Mouse (Mus musculus): ENCODE results near the gene Flii. TPM values are rescaled to one million over a fixed set of nuclear protein-coding genes. Genes with fewer than 3 reads are reported as not detected.

The Flii gene
- 100 to 1,000 TPM; 104 to 107 TPM for total RNA-seq (2021)

GRCm38 (mm10) chr11:60726601-60727391 lies at the start of gene Flii:
Flii (minus strand) TSS chr11:60727263.
- DNase-seq: peak; percentile 91

DNA sequence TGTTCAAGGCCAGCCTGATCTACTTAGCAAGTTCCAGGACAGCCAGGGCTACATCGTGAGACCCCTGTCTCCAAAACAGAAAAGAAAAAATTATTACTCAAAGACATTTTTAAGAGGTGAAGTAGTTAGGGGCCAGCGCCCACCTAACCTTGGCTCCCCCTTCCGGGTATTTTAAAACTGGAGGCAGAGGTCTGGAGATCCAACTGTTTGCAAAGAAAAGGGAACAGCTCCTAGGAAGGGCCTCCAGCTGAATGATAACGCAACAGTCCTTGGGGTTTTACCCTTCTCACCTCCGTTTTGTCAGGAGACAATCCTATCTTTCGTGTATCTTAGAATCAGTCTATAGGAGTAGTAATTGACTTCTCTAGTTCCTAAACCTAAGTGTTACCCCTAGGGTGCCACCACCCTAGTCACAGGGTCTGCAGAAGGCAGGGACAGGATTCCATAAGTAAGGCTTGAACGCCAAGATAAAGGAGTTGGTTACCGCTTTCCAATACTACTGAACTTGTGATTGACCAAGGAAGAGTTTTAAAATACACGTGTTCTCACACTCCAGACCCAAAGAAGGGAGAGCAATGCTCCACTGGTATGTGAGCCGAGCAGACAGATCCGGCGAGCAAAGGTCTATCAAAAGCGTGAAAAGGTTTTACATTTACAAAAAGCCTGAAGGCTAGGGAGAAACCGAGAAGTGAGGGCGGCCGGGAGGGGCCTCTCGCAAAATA lies 49.2 kb upstream of the Flii start:
- DNase-seq: no peak

GRCm38 (mm10) chr11:60775578-60775977 lies 48.5 kb upstream of the Flii start:
- no peak for DNase-seq

- DNase-seq: no peak
Measured at GRCm38 (mm10) chr11:60774841-60775240, 47.8 kb upstream of the Flii start.

- no peak for DNase-seq
Measured at GRCm38 (mm10) chr11:60774158-60774689, 47.2 kb upstream of the Flii start.

DNA sequence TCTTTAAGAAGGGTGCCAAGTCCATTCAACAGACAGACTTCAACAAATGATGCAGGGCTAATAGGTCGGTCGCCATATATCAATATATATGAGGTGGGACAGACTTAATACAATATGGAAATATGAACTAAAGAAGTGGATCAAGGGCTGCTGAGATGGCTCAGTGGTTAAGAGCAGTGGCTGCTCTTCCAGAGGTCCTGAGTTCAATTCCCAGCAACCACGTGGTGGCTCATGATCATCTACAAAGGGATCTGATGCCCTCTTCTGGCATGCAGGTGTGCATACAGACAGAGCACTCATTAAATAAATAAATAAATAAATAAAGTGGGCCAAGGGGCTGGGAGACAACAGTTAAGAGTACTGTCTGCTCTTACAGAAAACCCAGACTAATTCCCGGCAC lies 45.1 kb upstream of the Flii start:
- DNase-seq: no peak

- DNase-seq: no peak
Measured at GRCm38 (mm10) chr11:60770776-60771175, 43.7 kb upstream of the Flii start.

DNA sequence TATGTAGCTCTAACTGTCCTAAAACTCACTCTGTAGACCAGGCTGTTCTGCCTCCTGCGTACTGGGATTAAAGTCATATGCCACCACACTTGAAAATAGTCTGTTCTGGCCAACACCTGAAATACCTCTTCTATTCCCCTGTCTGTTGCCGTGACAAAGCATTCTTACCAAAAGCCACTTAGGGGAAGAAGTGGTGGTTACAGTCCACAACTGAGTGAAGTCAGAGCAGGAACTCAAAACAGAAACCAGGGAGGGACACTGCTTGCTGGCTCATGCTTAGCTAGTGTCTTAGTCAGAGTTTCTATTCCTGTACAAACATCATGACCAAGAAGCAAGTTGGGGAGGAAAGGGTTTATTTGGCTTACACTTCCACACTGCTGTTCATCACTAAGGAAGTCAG lies 42.3 kb upstream of the Flii start:
- no peak for DNase-seq

- no peak for DNase-seq
Measured at GRCm38 (mm10) chr11:60766969-60767368, 39.9 kb upstream of the Flii start.

DNA sequence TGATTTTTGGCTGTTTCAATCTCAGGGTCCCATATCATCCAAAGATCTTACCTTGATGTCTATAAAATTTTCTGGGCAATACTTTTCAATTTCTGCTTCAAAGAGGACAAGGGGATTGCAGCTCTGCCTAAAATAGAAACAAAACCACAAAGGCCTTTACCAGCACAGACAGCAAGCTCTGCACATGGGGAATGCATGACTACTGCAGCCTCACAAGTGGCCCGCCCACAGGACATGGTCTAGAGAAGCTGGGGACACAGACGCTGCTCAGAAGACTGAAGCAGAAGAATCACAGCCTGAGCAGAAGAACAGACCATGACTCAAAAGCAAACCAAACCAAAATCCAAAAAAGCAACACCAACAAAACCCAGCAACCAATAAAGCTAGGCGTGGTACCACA lies 34.6 kb upstream of the Flii start:
- no peak for DNase-seq

DNA sequence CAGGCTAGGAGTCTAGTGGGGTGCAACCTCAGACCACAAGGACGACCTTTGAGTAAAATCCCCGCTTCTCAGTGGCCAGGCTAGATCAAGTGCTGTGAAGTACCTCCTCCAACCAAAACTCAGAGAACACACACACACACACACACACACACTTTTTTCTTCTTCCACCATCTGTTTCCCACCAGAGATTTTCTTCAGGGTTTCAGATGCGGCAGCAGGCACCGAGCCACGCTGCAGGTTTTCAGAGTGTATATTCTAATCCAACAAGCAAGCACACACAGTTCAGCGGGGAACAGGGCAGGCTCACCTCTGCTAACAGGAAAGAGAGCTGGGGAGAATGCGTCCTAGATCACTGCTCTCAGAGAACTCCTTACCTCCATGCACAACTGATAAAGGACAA lies 28.5 kb upstream of the Flii start:
- DNase-seq: no peak

DNA sequence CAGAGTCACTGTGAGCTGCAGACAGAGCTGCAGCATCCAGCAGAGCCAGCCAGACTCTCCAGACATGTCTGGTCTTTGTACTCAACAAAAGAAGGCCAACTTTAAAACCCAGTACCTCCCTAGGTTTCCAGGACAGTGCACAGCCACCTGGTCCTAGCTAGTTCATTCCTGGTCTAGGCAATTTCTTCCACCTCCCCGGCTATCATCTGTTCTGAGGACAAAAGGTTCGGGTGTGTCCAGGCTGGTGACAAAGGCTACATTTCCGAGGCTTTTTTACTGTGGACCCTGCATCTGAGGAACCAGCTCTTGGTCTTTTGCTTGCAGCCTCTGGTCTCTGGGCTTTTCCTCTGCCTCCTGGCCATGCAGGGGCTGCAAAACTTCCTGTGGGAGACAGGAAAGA lies 13.3 kb upstream of the Flii start:
- no peak for DNase-seq

- no peak for DNase-seq
Measured at GRCm38 (mm10) chr11:60737450-60737849, 10.4 kb upstream of the Flii start.

DNA sequence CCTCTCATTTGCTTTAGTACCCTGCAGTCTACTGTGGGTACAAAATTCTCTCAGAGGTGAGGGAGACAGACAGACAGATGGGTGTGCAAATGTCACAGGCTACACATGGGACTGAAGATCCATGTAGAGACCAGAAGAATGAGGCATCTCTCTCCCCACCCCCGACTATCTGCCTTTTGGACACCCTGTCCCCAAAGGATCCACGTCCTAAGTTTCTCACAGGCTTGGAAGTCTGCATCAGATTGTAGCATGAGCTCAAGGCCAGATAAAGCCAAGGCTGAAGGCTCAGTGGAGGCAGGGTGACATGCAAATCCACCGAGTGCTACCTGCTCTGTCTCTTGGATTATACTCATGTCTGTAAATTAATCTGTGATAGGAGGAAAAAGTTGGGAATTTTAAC lies 9.4 kb upstream of the Flii start:
- no peak for DNase-seq

DNA sequence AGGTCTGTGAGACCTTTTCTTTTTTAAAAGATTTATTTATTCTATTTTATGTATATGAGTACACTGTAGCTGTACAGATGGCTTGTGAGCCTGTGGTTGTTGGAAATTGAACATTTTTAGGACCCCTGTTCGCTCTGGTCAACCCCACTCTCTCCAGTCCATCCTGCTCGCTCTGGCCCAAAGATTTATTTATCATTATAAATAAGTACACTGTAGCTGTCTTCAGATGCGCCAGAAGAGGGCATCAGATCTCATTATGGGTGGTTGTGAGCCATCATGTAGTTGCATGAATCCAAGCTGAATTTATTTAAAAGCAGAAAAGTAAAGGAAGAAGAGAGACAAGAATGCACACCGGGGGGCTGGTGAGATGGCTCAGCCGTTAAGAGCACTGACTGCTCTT lies 8.1 kb upstream of the Flii start:
- no peak for DNase-seq

DNA sequence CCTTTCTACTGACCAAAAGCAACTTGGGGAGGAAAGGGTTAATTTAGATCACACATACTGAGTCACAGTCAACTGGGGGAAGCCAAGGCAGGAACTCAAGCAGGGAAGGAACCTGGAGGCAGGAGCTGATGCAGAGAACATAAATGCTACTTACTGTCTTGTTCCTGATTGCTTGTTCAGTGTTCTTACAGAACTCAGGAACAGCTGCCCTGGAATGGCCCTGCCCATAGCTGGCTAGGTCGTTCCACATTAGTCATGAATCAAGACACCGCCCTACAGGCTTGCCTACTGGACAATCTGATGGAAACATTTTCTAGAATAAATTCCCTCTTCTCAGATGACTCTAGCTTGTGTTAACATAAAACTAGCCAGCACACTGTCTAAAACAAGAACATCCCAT lies 7.1 kb upstream of the Flii start:
- DNase-seq: no peak

- DNase-seq: no peak
Measured at GRCm38 (mm10) chr11:60731251-60731650, 4.2 kb upstream of the Flii start.

- no peak for DNase-seq
Measured at GRCm38 (mm10) chr11:60730169-60730568, 3.1 kb upstream of the Flii start.

DNA sequence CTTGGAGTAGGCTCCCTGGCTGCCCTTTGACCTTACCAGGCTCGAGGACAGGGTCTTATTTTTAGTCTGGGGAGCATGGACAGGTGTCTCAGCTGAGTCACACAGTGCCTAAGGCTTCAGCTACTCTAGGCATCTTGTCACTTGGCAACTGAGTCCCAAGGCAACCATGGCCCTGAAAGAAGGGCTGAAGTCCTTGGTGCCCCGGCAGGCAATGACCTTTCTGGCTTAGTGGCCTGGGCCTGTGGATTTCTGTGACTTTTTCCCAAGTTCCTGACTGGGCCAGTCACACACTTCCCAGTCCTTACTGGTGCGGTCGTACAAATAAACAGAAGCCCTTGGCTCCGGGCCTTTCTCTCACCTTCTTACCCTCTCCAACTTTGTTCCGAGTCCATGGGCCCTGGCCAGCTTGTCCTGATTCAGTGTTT lies 2.2 kb upstream of the Flii start:
- DNase-seq: no peak

GRCm38 (mm10) chr11:60728260-60728761 lies 1.2 kb upstream of the Flii start, which contains the start of gene Mief2:
Mief2 (plus strand) TSS chr11:60728398.
- peak; percentile 94 for DNase-seq

GRCm38 (mm10) chr11:60727392-60728140 lies 503 bp upstream of the Flii start:
- peak; percentile 34 for DNase-seq

DNA sequence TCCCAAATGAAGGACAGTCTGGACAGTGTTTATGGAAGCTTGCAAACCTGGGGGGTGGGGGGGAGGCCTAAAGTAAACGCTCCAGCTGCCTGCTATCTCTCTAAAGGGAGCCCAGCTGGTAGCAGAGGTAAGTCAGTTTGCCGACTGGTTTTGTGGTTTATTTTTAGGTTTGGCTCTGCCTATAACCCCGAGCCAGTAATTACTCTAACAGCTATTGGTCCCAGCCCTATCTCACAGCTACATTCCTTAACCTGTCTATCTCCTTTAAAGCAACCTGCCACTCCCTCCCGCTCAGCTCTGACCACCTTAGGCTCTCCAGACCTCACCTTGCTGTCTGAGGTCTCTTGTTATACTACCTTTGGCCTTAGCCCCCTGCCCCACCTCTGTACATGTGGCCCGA lies 7.8 kb downstream of the Flii start:
- no peak for DNase-seq

GRCm38 (mm10) chr11:60715833-60716232 lies 11.2 kb downstream of the Flii start:
- no peak for DNase-seq
